Mouse (Mus musculus) neural tube, embryonic 10.5 days (tissue): ENCODE results near the gene Tulp1.

Experiments
- DNase-seq: peaks from one replicate; pipeline ENCODE4 v3.0.0-alpha.2; 2017; ENCODE audit warnings: low spot score; ENCODE audit errors: extremely low spot score

The Tulp1 gene

DNA sequence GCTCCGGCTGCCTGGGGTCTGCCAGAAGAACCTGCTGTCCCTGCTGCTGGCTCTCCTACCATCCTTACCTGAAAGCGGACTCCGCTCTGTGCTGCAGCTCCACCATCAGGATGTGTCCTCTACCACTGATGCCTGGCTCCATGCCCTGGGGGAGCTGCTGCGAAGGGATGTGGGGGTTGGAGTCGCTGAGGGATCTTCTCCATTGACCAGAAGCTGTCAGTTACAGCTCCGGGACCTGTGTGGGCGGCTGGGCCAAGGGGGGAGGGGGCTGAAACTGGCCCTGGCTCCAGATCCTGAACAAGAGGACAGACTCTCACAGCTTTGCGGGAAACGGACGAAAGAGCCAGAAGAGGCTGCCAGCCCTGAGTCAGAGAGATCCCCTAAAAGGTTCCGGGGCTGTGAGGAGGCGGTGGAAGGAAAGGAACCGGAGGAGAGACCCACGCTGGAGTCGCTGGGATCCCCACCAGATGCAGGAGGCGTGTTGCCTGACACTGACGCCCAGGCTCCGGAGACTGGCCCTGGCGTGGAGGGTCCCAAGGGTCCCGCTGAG, 49.3 kb downstream of the Tulp1 start:
- DNase-seq = no peak

DNA sequence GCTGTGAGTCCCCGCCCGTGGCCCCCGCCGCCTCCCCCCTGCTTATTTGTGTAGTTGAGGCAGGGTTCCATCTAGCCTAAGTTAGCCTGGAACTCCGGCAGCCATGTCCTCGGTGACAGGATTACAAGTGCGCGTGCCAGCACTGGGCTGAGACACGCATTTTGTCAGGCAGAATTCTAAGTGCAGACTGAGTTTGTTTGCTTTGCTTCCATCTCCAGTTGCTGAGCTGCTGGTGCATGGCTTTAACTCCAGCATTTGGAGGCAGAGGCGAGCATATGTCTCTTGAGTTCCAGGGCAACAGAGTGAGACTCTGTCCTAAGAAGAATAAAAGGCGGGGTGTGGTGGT, 51.2 kb downstream of the Tulp1 start:
- DNase-seq = no peak

DNA sequence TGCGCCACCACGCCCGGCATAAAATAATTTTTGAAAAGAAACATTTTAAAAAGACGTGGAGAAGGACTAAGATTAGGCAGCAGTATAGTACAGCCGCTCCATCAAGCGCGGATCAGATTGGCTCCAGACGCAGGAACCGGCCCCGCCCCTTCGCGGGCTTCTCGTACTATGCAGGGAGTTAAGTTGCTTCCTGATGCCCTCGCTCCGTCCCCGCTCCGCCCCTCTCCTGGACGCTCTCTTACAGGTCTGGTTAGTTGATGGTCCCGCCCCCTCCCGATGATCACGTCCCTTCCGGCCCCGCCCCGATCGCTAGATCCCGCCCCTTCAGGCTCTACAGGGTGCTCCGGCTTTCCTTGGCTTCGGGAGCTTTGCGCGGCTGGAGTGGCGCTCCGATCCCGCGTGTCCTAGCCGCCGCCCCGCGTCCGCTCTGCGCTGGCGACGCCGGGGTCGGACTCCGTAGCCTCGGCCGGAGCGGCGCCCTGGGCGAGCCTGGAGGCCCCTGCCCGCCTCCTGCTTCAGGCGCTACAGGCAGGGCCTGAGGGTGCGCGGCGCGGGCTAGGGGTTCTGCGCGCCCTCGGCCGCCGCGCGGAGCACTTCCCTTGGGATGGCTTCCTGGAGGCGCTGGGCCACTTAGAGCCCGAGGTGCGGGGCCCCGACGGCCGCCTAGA, 51.7 kb downstream of the Tulp1 start, which contains the start of gene Fance:
Fance (plus strand) TSS at position 308 of the 668 bp plus-strand sequence.
- DNase-seq = peak; percentile 98

DNA sequence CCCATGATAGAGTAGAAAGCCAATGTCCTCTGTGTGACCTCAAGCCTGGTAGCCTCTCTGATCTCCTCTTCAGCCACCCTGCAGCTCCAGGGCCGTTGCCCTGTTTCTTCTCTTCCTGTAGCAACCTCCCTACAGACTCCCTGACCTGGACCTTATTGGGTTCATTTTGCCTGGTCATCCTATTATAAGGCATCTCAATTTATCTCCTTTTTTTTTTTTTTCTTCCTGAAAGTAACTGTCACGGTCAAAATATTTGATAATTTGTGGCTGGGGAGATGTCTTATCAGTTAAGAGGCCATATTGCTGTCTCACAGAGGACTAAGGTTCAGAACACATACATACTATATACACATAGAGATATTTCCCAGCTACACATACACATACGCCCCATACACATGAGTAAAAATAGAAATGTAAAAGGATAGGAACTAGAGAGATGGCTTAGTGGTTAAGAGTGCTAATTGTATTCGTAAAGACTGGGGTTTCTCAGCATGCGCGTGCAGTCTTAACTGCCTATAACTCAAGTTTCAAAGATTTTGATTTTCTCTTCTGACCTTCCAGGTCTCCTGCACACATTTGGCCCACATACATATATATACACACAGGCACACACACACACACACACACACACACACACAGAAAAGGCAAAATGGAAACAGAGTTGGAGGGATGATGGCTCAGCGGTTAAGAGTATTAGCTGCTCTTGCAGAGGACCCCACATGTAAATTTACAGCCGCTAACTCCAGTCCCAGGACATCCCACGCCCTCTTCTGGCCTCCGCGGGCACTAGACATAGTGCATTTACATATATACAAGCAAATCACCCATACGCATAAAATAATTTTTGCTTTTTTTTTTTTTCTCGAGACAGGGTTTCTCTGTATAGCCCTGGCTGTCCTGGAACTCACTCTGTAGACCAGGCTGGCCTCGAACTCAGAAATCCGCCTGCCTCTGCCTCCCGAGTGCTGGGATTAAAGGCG, 52.5 kb downstream of the Tulp1 start:
- peak; percentile 42 for DNase-seq

- DNase-seq = no peak
These were observed 53.5 kb downstream of the Tulp1 start for GRCm38 (mm10) chr17:28311366-28312132.

GRCm38 (mm10) chr17:28310831-28311230, 54.2 kb downstream of the Tulp1 start:
- no peak for DNase-seq

- DNase-seq = peak; percentile 91
These were observed 56.5 kb downstream of the Tulp1 start for GRCm38 (mm10) chr17:28308297-28309195.

GRCm38 (mm10) chr17:28305172-28305571, 59.9 kb downstream of the Tulp1 start:
- DNase-seq = no peak
